Mouse (Mus musculus): Measurements from ENCODE around the gene Lipo1. TPM values are rescaled to one million over a fixed set of nuclear protein-coding genes. Genes with fewer than 3 reads are reported as not detected.
"Not testable (repeated sequence)": the region's sequence is repeated elsewhere in the genome, so short reads cannot be mapped to it uniquely, and the experiment has no call there.

Lipo1 gene
- not detected in 2 replicates for polyA plus RNA-seq (2012; ENCODE audit: insufficient read depth, insufficient read length, low replicate concordance, missing spikeins)

- not testable (repeated sequence) for H3K27ac ChIP-seq (ENCODE audit: insufficient read depth, low read depth, low read length); H3K4me3 ChIP-seq (ENCODE audit: insufficient read depth, low read depth, low read length); H3K4me1 ChIP-seq (ENCODE audit: control insufficient read depth, insufficient read depth, low read length)
Observed at GRCm38 (mm10) chr19:33787359-33787758, at the start of gene Lipo1. Gene Lipo1 (minus strand): TSS chr19:33787459.

GRCm38 (mm10) chr19:33786576-33787277, 532 bp downstream of the Lipo1 start:
- no peak overlapping the region for H3K27ac ChIP-seq (ENCODE audit: insufficient read depth, low read depth, low read length)
- no peaks in the 10 kb centered on the region for H3K4me1 ChIP-seq (ENCODE audit: control insufficient read depth, insufficient read depth, low read length)
- H3K4me3 ChIP-seq (ENCODE audit: insufficient read depth, low read depth, low read length), result no peak overlapping the region
- WGBS, result 89% methylated on average over 12 of the region's 12 CpGs
- no peak for TF ChIP-seq CTCF (IDR thresholded peaks at IDR 0.05; ENCODE audit: insufficient read depth, low read depth, low read length)
- TF ChIP-seq POLR2A (IDR thresholded peaks at IDR 0.05; ENCODE audit: insufficient read depth, low read depth, low read length), result no peak

- peak within 1 kb of the TSS; percentile 18; the same call in 1 of the 2 replicates for H3K4me3 ChIP-seq (ENCODE audit: insufficient read depth, low read depth, low read length)
- WGBS, result 40% methylated on average over 15 of the region's 41 CpGs
- not testable (repeated sequence) for H3K4me1 ChIP-seq (ENCODE audit: control insufficient read depth, insufficient read depth, low read length); H3K27ac ChIP-seq (ENCODE audit: insufficient read depth, low read depth, low read length)
Observed at GRCm38 (mm10) chr19:33761287-33762086, 25.8 kb downstream of the Lipo1 start, which contains the start of gene Lipo3. Gene Lipo3 (minus strand): TSS chr19:33761951.

GRCm38 (mm10) chr19:33751259-33751658, 36.0 kb downstream of the Lipo1 start, which contains the start of gene Lipo2:
Gene Lipo2 (minus strand): TSS chr19:33751359.
- 94% methylated on average over 1 of the region's 1 CpGs for WGBS
- not testable (repeated sequence) for H3K4me3 ChIP-seq (ENCODE audit: insufficient read depth, low read depth, low read length); H3K4me1 ChIP-seq (ENCODE audit: control insufficient read depth, insufficient read depth, low read length); H3K27ac ChIP-seq (ENCODE audit: insufficient read depth, low read depth, low read length)

Other genes starting within 250 kb of the Lipo1 start
- not detected in 2 replicates for gene Gm8978, start 162.2 kb downstream of the Lipo1 start, polyA plus RNA-seq (2012; ENCODE audit: insufficient read depth, insufficient read length, low replicate concordance, missing spikeins)
- not detected in 2 replicates for gene Lipo2, start 36.1 kb downstream of the Lipo1 start, polyA plus RNA-seq (2012; ENCODE audit: insufficient read depth, insufficient read length, low replicate concordance, missing spikeins)
- not detected in 2 replicates for gene Lipo3, start 25.5 kb downstream of the Lipo1 start, polyA plus RNA-seq (2012; ENCODE audit: insufficient read depth, insufficient read length, low replicate concordance, missing spikeins)
- gene Lipf, start 173.7 kb upstream of the Lipo1 start, polyA plus RNA-seq (2012; ENCODE audit: insufficient read depth, insufficient read length, low replicate concordance, missing spikeins), result not detected in 2 replicates
- not detected in 2 replicates for gene Lipk, start 220.8 kb upstream of the Lipo1 start, polyA plus RNA-seq (2012; ENCODE audit: insufficient read depth, insufficient read length, low replicate concordance, missing spikeins)

Data from olfactory bulb, adult 2 months (tissue).